Mouse (Mus musculus): Measurements from ENCODE around the gene Hist1h4j.

Hist1h4j gene

DNA sequence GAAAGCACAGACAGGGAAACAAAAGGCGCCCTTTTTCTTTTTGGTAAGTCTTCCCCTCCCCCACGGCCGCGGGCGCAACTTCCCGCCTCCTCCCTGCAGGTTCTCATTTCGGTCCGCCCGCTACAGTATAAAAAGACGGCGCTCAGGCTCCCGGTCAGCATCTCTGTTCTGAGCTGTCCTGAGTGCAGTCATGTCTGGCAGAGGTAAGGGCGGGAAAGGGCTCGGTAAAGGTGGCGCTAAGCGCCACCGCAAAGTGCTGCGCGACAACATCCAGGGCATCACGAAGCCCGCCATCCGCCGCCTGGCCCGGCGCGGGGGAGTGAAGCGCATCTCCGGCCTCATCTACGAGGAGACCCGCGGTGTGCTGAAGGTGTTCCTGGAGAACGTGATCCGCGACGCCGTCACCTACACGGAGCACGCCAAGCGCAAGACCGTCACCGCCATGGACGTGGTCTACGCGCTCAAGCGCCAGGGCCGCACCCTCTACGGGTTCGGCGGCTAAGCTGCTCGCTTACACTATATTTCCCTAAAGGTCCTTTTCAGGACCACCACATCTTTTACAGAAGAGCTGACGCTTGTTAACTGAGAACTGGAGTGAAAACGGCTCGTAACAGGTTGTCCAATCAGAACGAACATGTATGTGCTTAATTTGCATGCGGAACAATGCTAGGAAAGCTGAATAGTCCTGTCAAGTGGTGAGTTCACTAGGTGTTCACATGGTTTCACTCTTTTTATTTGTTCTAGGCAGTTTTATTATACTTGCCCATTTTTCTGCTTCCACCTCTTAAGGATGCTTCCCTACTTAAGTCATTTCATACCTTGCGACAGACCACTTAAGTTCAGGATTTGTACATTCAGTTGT lies at the start of gene Hist1h4j:
Hist1h4j (plus strand) TSS at position 159 of the 862 bp plus-strand sequence.
- DNase-seq (ENCODE audit: low spot score), result peak; percentile 93

GRCm38 (mm10) chr13:21697811-21698210 lies 37.1 kb upstream of the Hist1h4j start, which contains the start of gene Olfr1359:
Gene Olfr1359, plus strand, starts transcription at chr13:21698111.
- no peak for DNase-seq (ENCODE audit: low spot score)

DNA sequence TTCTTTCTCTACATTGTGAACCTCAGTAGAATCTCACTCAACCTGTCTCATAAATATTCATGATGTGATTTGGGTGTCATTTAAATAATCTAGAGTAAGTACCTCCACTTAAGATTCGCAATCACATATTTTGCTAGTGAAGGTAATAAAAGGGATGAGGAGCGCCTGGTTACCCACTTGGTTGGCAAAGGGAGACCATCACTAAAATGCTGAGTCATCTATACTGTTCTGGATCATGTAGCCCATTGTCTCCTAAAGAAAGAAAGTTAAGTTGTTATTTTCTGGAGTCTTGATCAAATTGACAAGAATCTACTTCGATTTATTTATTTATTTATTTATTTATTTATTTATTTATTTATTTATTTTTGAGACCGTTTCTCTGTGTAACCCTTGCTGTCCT lies 28.2 kb upstream of the Hist1h4j start:
- no peak for DNase-seq (ENCODE audit: low spot score)

GRCm38 (mm10) chr13:21710031-21710711 lies 24.7 kb upstream of the Hist1h4j start:
- peak; percentile 93 for DNase-seq (ENCODE audit: low spot score)

DNA sequence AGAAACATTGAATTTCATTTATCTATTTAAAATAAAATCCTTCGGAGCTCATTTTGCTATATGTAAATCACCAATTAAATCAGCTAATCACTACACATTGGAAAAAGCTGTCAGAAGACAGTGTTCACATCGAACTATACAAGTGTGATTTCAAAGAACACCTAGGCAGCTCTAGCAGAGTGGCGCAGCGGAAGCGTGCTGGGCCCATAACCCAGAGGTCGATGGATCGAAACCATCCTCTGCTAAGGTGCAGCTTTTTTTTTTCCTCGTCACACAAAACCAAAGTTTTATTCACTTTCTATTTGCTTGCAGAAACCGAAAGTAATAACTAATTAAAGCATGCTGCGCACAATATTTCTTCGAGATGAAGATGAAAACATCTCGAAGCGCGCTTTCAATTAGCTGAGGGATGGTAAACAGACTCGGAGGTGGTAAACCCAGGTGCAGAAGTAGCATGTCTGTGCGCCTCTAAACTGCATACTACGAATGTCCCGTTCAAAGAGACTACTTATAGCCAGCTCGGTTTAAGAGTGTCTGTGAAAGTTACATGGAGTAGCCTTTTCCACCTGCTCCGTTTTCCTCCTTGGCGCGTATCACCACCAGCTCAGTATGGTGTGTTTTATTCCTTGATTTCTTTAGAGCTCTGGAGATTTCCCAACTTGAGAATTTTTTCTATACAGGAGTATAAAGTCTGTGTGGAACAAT lies 23.9 kb upstream of the Hist1h4j start:
- peak; percentile 91 for DNase-seq (ENCODE audit: low spot score)

GRCm38 (mm10) chr13:21711698-21712097 lies 23.2 kb upstream of the Hist1h4j start:
- no peak for DNase-seq (ENCODE audit: low spot score)

GRCm38 (mm10) chr13:21714725-21715124 lies 20.1 kb upstream of the Hist1h4j start:
- peak; percentile 84 for DNase-seq (ENCODE audit: low spot score)

DNA sequence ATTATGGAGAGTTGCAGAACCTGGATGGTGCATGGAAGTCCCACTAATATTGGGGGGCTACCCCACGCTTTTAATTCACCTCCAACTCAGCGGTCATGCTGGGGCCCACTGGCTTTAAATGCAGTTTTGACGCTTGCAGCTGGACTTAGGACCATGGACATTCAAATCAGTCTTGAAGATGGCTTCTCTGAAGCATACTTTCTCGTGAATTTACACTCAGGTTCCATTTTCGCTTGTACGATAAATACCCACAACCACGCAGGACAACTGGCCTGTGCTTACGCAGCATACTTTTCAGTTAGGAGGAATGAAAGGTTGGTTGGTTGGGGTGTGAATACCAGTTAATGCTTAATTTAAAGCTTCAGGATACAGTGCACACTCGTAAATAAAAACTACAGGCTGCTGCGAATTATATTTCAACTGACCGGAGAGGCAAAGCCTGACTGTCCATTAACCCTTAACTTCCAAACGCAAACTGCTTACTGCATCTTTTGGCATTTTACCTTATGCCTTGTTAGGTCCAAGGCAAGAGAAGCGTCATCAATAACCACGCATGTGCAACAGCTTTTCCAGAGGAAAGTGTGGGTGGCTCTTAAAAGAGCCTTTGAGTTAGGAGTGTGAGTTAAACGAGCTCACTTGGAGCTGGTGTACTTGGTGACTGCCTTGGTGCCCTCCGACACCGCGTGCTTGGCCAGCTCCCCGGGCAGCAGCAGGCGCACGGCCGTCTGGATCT lies 19.6 kb upstream of the Hist1h4j start:
- DNase-seq (ENCODE audit: low spot score), result peak; percentile 46

GRCm38 (mm10) chr13:21715864-21716539 lies 18.9 kb upstream of the Hist1h4j start, which contains the start of the genes Hist1h2bl and Hist1h2ai:
Gene Hist1h2bl, minus strand, starts transcription at chr13:21716143.
Gene Hist1h2ai, plus strand, starts transcription at chr13:21716422.
- DNase-seq (ENCODE audit: low spot score), result peak; percentile 96

GRCm38 (mm10) chr13:21716540-21717391 lies 18.1 kb upstream of the Hist1h4j start:
- peak; percentile 62 for DNase-seq (ENCODE audit: low spot score)

DNA sequence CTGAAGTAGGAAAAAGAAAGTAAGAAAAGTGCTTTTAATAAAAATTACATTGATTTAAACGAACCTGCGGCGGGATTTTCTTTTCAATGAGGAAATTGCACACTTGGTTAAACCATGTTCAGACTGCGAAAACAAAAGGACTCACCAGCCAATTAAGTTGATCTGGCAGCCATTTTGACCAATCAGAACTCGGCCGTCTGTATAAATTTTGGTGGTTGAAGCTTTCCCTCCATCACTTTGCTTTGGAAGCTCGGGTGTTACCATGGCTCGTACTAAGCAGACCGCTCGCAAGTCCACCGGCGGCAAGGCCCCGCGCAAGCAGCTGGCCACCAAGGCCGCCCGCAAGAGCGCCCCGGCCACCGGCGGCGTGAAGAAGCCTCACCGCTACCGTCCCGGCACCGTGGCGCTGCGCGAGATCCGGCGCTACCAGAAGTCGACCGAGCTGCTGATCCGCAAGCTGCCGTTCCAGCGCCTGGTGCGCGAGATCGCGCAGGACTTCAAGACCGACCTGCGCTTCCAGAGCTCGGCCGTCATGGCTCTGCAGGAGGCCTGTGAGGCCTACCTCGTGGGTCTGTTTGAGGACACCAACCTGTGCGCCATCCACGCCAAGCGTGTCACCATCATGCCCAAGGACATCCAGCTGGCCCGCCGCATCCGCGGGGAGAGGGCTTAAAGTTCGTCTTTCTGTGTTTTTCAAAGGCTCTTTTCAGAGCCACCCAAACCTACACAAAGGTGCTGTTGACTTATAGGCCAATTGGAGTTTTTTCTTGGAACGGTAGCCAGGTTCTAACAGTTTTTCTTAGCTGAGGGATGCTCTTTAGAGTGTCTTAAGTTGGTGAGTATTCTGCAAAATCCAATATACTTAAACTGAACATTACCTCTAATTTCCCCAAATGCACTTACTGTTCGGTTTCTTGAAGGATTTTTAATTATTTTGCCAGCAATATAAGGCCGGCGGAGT lies 17.2 kb upstream of the Hist1h4j start, which contains the start of gene Hist1h3h:
Hist1h3h (plus strand) TSS at position 263 of the 961 bp plus-strand sequence.
- peak; percentile 94 for DNase-seq (ENCODE audit: low spot score)

GRCm38 (mm10) chr13:21718381-21719080 lies 16.3 kb upstream of the Hist1h4j start:
- DNase-seq (ENCODE audit: low spot score), result no peak

DNA sequence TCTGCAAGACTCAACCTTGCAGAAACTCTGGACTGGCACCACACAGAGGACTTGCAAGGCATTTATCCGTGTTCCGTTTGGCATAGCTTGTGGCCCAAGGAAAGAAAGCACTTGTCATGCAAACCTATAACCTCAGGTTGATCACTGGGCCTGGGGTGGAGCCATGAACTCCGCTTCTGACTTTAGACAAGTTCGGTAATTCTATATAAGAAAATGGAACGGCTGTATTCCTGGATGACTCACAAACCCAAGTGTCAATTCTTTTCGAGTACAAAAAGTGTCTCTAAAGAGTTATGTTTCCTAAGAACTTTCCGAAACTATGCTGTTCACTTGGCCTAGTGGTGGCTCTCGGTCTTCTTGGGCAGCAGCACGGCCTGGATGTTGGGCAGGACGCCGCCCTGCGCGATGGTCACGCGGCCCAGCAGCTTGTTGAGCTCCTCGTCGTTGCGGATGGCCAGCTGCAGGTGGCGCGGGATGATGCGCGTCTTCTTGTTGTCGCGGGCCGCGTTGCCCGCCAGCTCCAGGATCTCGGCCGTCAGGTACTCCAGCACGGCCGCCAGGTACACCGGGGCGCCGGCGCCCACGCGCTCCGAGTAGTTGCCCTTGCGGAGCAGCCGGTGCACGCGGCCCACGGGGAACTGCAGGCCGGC lies 13.6 kb upstream of the Hist1h4j start:
- DNase-seq (ENCODE audit: low spot score), result peak; percentile 43

DNA sequence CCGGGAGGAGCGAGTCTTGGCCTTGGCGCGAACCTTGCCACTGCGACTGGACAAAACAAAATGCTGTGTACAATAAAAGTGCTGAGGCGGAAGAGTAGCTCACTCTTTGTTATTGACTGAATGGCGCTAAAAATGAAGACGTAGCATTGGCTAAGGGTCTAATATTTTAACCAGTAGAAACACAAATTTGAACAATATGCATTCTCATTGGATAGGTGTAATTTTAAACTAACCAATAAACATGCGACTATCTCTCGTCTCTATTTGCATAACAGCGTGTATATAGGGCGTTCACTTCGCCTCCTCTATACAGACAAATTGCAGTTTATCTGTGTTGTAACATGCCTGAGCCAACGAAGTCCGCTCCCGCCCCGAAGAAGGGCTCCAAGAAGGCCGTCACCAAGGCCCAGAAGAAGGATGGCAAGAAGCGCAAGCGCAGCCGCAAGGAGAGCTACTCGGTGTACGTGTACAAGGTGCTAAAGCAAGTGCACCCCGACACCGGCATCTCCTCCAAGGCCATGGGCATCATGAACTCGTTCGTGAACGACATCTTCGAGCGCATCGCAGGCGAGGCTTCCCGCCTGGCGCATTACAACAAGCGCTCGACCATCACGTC lies 13.0 kb upstream of the Hist1h4j start, which contains the start of gene Hist1h2bm:
Hist1h2bm (plus strand) TSS at position 288 of the 616 bp plus-strand sequence.
- DNase-seq (ENCODE audit: low spot score), result peak; percentile 97

GRCm38 (mm10) chr13:21722373-21722925 lies 12.4 kb upstream of the Hist1h4j start:
- peak; percentile 58 for DNase-seq (ENCODE audit: low spot score)

- no peak for DNase-seq (ENCODE audit: low spot score)
Measured at GRCm38 (mm10) chr13:21722993-21723836, 11.6 kb upstream of the Hist1h4j start.
